Mouse (Mus musculus) forebrain, embryonic 12.5 days (tissue): ENCODE data around the gene Sgcd. TPM values are rescaled to one million over a fixed set of nuclear protein-coding genes. Genes with fewer than 3 reads are reported as not detected.

Source experiments
- ATAC-seq: fragments of 200-750 bp; cut with Nextera tagmentation; 2 replicates; pipeline ENCODE4 v1.8.0; 2017; ENCODE audit warnings: moderate TSS enrichment; ENCODE audit not compliant: low FRiP score
- H3K27ac ChIP-seq: fragments of 300-500 bp; sonication (generic); 2 replicates; pipeline ENCODE4 v1.5.1; 2016; ENCODE audit warnings: mild to moderate bottlenecking
- H3K27me3 ChIP-seq: fragments of 300-500 bp; sonication (generic); 2 replicates; pipeline ENCODE4 v1.6.1; 2016; ENCODE audit warnings: mild to moderate bottlenecking
- H3K36me3 ChIP-seq: fragments of 300-500 bp; sonication (generic); replicated peaks from 2 replicates; pipeline ENCODE4 v1.6.1; 2016; ENCODE audit warnings: mild to moderate bottlenecking
- H3K4me1 ChIP-seq: fragments of 300-500 bp; sonication (generic); 2 replicates; pipeline ENCODE4 v1.6.1; 2016
- H3K4me2 ChIP-seq: fragments of 300-500 bp; sonication (generic); 2 replicates; pipeline ENCODE4 v1.6.1; 2016; ENCODE audit warnings: mild to moderate bottlenecking, moderate library complexity
- H3K4me3 ChIP-seq: fragments of 300-500 bp; sonication (generic); replicated peaks from 2 replicates; pipeline ENCODE4 v1.5.1; 2016; ENCODE audit warnings: mild to moderate bottlenecking
- H3K9ac ChIP-seq: fragments of 300-500 bp; sonication (generic); 2 replicates; pipeline ENCODE4 v1.6.1; 2016; ENCODE audit warnings: mild to moderate bottlenecking
- H3K9me3 ChIP-seq: fragments of 300-500 bp; sonication (generic); 2 replicates; pipeline ENCODE4 v1.6.1; 2016
- WGBS: fragments of 180-500 bp; shearing (Covaris S2); methylation state at CpG from one replicate; pipeline ENCODE4 v1.1.7; 2016; 5-methylcytosine and 5-hydroxymethylcytosine counted together
- polyA plus RNA-seq: library from polyadenylated mRNA; unstranded; fragments of >200 nt; fragmentation: Nextera tagmentation; extraction: Ambion mirVana; gene quantifications from 2 replicates; pipeline ENCODE4 v1.2.1, GENCODE M21; 2016

Sgcd gene
- polyA plus RNA-seq, 1 experiment from 2014 or later: 3.4 TPM

- H3K27ac ChIP-seq: no peak overlapping the region
- H3K36me3 ChIP-seq: no peaks in the 10 kb centered on the region
- H3K4me2 ChIP-seq: no peak overlapping the region
- no peak overlapping the region for H3K4me3 ChIP-seq
- no peaks in the 10 kb centered on the region for H3K9me3 ChIP-seq
- H3K27me3 ChIP-seq: no peaks in the 10 kb centered on the region
- no peak for ATAC-seq
- WGBS: 35% methylated on average over 1 of the region's 1 CpGs
- H3K9ac ChIP-seq: no peak overlapping the region
- peaks cover under 1% of the 10 kb centered on the region; the same call in 1 of the 2 replicates for H3K4me1 ChIP-seq
Measured at GRCm38 (mm10) chr11:47242401-47242800, 746.4 kb downstream of the Sgcd start.

- 63% methylated on average over 1 of the region's 1 CpGs for WGBS
- Histone ChIP-seq H3K27ac (no peak overlapping the region), H3K4me3 (no peak overlapping the region), H3K36me3 (no peaks in the 10 kb centered on the region), H3K27me3 (no peaks in the 10 kb centered on the region), H3K9me3 (no peaks in the 10 kb centered on the region), H3K9ac (no peak overlapping the region), H3K4me2 (no peak overlapping the region), H3K4me1 (no peaks in the 10 kb centered on the region)
- ATAC-seq: no peak
Measured at GRCm38 (mm10) chr11:47228222-47228621, 760.5 kb downstream of the Sgcd start.

GRCm38 (mm10) chr11:47224148-47224547, 764.6 kb downstream of the Sgcd start:
- Histone ChIP-seq H3K9me3 (no peaks in the 10 kb centered on the region), H3K36me3 (no peaks in the 10 kb centered on the region), H3K9ac (no peak overlapping the region), H3K27me3 (no peaks in the 10 kb centered on the region), H3K27ac (no peak overlapping the region), H3K4me1 (no peaks in the 10 kb centered on the region), H3K4me3 (no peak overlapping the region), H3K4me2 (no peak overlapping the region)
- ATAC-seq: no peak
- 71% methylated on average over 2 of the region's 2 CpGs for WGBS

GRCm38 (mm10) chr11:47211531-47211930, 777.2 kb downstream of the Sgcd start:
- no peak for ATAC-seq
- WGBS: 81% methylated on average over 8 of the region's 8 CpGs

GRCm38 (mm10) chr11:47206461-47206860, 782.3 kb downstream of the Sgcd start:
- Histone ChIP-seq H3K27ac (no peak overlapping the region), H3K36me3 (no peaks in the 10 kb centered on the region), H3K4me3 (no peak overlapping the region), H3K9ac (no peak overlapping the region), H3K27me3 (no peaks in the 10 kb centered on the region), H3K4me1 (no peaks in the 10 kb centered on the region), H3K9me3 (no peaks in the 10 kb centered on the region), H3K4me2 (no peak overlapping the region)
- 50% methylated on average over 1 of the region's 1 CpGs for WGBS
- ATAC-seq: no peak

More at GRCm38 (mm10) chr11:47211531-47211930, 777.2 kb downstream of the Sgcd start:
- Histone ChIP-seq H3K27me3 (no peaks in the 10 kb centered on the region), H3K4me2 (no peak overlapping the region), H3K9ac (no peak overlapping the region), H3K9me3 (no peaks in the 10 kb centered on the region), H3K27ac (no peak overlapping the region), H3K4me3 (no peak overlapping the region), H3K36me3 (no peaks in the 10 kb centered on the region), H3K4me1 (no peaks in the 10 kb centered on the region)

- 88% methylated on average over 7 of the region's 7 CpGs for WGBS
- Histone ChIP-seq H3K27me3 (no peaks in the 10 kb centered on the region), H3K27ac (no peak overlapping the region), H3K4me2 (no peak overlapping the region), H3K9me3 (no peaks in the 10 kb centered on the region), H3K36me3 (no peaks in the 10 kb centered on the region), H3K9ac (no peak overlapping the region), H3K4me3 (no peak overlapping the region), H3K4me1 (no peaks in the 10 kb centered on the region)
- ATAC-seq: no peak
Measured at GRCm38 (mm10) chr11:47199106-47199505, 789.7 kb downstream of the Sgcd start.

GRCm38 (mm10) chr11:47188556-47188955, 800.2 kb downstream of the Sgcd start:
- WGBS: 93% methylated on average over 2 of the region's 2 CpGs

GRCm38 (mm10) chr11:47174977-47175376, 813.8 kb downstream of the Sgcd start:
- Histone ChIP-seq H3K4me1 (no peaks in the 10 kb centered on the region), H3K9me3 (no peaks in the 10 kb centered on the region), H3K4me3 (no peak overlapping the region), H3K36me3 (no peaks in the 10 kb centered on the region), H3K9ac (no peak overlapping the region), H3K27me3 (no peaks in the 10 kb centered on the region), H3K4me2 (no peak overlapping the region), H3K27ac (no peak overlapping the region)
- WGBS: 93% methylated on average over 2 of the region's 2 CpGs
- ATAC-seq: no peak

More at GRCm38 (mm10) chr11:47188556-47188955, 800.2 kb downstream of the Sgcd start:
- H3K9ac ChIP-seq: no peak overlapping the region
- H3K9me3 ChIP-seq: no peaks in the 10 kb centered on the region
- no peak for ATAC-seq
- no peaks in the 10 kb centered on the region for H3K36me3 ChIP-seq
- H3K27ac ChIP-seq: no peak overlapping the region
- no peaks in the 10 kb centered on the region for H3K4me1 ChIP-seq
- no peaks in the 10 kb centered on the region for H3K27me3 ChIP-seq
- H3K4me3 ChIP-seq: no peak overlapping the region
- H3K4me2 ChIP-seq: no peak overlapping the region

- 89% methylated on average over 6 of the region's 6 CpGs for WGBS
- Histone ChIP-seq H3K9me3 (no peaks in the 10 kb centered on the region), H3K9ac (no peak overlapping the region), H3K27ac (no peak overlapping the region), H3K4me2 (no peak overlapping the region), H3K4me3 (no peak overlapping the region), H3K4me1 (no peaks in the 10 kb centered on the region), H3K36me3 (no peaks in the 10 kb centered on the region), H3K27me3 (no peaks in the 10 kb centered on the region)
- no peak for ATAC-seq
Measured at GRCm38 (mm10) chr11:47170926-47171625, 817.7 kb downstream of the Sgcd start.

GRCm38 (mm10) chr11:47167376-47167775, 821.4 kb downstream of the Sgcd start:
- ATAC-seq: no peak
- Histone ChIP-seq H3K36me3 (no peaks in the 10 kb centered on the region), H3K27ac (no peak overlapping the region), H3K4me3 (no peak overlapping the region), H3K4me2 (no peak overlapping the region), H3K9me3 (no peaks in the 10 kb centered on the region), H3K9ac (no peak overlapping the region), H3K4me1 (no peaks in the 10 kb centered on the region), H3K27me3 (no peaks in the 10 kb centered on the region)
- WGBS: 84% methylated on average over 4 of the region's 4 CpGs

GRCm38 (mm10) chr11:47158089-47158488, 830.7 kb downstream of the Sgcd start:
- no peaks in the 10 kb centered on the region for H3K9me3 ChIP-seq
- ATAC-seq: no peak
- no peak overlapping the region for H3K9ac ChIP-seq
- H3K4me1 ChIP-seq: no peaks in the 10 kb centered on the region
- no peak overlapping the region for H3K27ac ChIP-seq
- no peaks in the 10 kb centered on the region for H3K36me3 ChIP-seq
- no peaks in the 10 kb centered on the region for H3K27me3 ChIP-seq
- WGBS: 60% methylated on average over 1 of the region's 1 CpGs
- H3K4me3 ChIP-seq: no peak overlapping the region
- H3K4me2 ChIP-seq: no peak overlapping the region

GRCm38 (mm10) chr11:47156730-47157693, 831.8 kb downstream of the Sgcd start:
- no peaks in the 10 kb centered on the region for H3K36me3 ChIP-seq
- H3K4me2 ChIP-seq: no peak overlapping the region
- H3K27ac ChIP-seq: no peak overlapping the region
- H3K4me1 ChIP-seq: no peaks in the 10 kb centered on the region
- H3K27me3 ChIP-seq: no peaks in the 10 kb centered on the region
- no peaks in the 10 kb centered on the region for H3K9me3 ChIP-seq
- WGBS: 43% methylated on average over 1 of the region's 1 CpGs
- H3K9ac ChIP-seq: no peak overlapping the region
- ATAC-seq: no peak
- no peak overlapping the region for H3K4me3 ChIP-seq
